Mouse (Mus musculus): ENCODE data around the gene Car2.

Gene Car2

GRCm38 (mm10) chr3:14948067-14948800, 62.2 kb downstream of the Car2 start:
- DNase-seq (ENCODE audit: low spot score): peak; percentile 29

GRCm38 (mm10) chr3:14950031-14950430, 64.0 kb downstream of the Car2 start:
- no peak for DNase-seq (ENCODE audit: low spot score)
